Mouse (Mus musculus): ENCODE measurements at regions not wholly inside any gene's neighbourhood (a gene's known extent, or its start where the extent isn't known, plus 50 kb on each side); places are given as distances from the start of the nearest gene placed in this dataset.

- no peak for DNase-seq (ENCODE audit: low read depth, low spot score)
- no peaks in the 10 kb centered on the region for H3K27me3 ChIP-seq (ENCODE audit: control insufficient read depth in 1 of 2, insufficient read depth in 2 of 2, low read length in 2 of 2)
- TF ChIP-seq TBP (IDR thresholded peaks at IDR 0.05; ENCODE audit: low read depth, low read length) (no peak), UBTF (IDR thresholded peaks at IDR 0.05; ENCODE audit: borderline replicate concordance, insufficient read depth, low read depth, low read length) (no peak), USF1 (IDR thresholded peaks at IDR 0.05; ENCODE audit: low read depth, low read length) (no peak), RAD21 (IDR thresholded peaks at IDR 0.05; ENCODE audit: low read depth, low read length) (no peak), MAZ (IDR thresholded peaks at IDR 0.05; ENCODE audit: low read depth, low read length) (no peak), HCFC1 (IDR thresholded peaks at IDR 0.05; ENCODE audit: low read depth, low read length) (no peak), MAFK (IDR thresholded peaks at IDR 0.05; ENCODE audit: borderline replicate concordance, low read depth, low read length) (no peak), USF2 (IDR thresholded peaks at IDR 0.05; ENCODE audit: borderline replicate concordance in 1 of 2, insufficient read depth in 1 of 2, low read depth in 1 of 2, low read length in 2 of 2) (no peak), ZMIZ1 (IDR thresholded peaks at IDR 0.05; ENCODE audit: low read depth, low read length) (no peak), POLR2AphosphoS5 (IDR thresholded peaks at IDR 0.05; ENCODE audit: borderline replicate concordance, low read depth, low read length) (no peak), SMC3 (IDR thresholded peaks at IDR 0.05; ENCODE audit: low read depth, low read length) (no peak), E2F4 (IDR thresholded peaks at IDR 0.05; ENCODE audit: borderline replicate concordance, low read depth, low read length) (no peak), ELF1 (IDR thresholded peaks at IDR 0.05; ENCODE audit: low read depth, low read length) (no peak), GATA1 (IDR thresholded peaks at IDR 0.05; ENCODE audit: low read depth, low read length) (no peak)
- no peaks in the 10 kb centered on the region for H3K9me3 ChIP-seq (replicated peaks; ENCODE audit: insufficient read depth, low read length)
- no peaks in the 10 kb centered on the region for H3K79me2 ChIP-seq (ENCODE audit: control insufficient read depth, insufficient read depth, low read length, poor library complexity)
- H3K4me1 ChIP-seq (ENCODE audit: control insufficient read depth in 1 of 2, insufficient read depth in 2 of 2, low read length in 2 of 2): no peaks in the 10 kb centered on the region
- no peak overlapping the region for H3K9ac ChIP-seq (ENCODE audit: control insufficient read depth, low read depth, low read length, poor library complexity, severe bottlenecking)
- no peak overlapping the region for H3K27ac ChIP-seq (ENCODE audit: control insufficient read depth, low read depth, low read length)
- no peaks in the 10 kb centered on the region for H3K36me3 ChIP-seq (ENCODE audit: control insufficient read depth in 1 of 2, insufficient read depth in 2 of 2, low read length in 2 of 2)
- no peak overlapping the region for H3K4me3 ChIP-seq (ENCODE audit: control insufficient read depth in 1 of 2, insufficient read depth in 1 of 2, low read depth in 2 of 2, low read length in 2 of 2)
Measured at GRCm38 (mm10) chr7:39706606-39707005, 189.0 kb downstream of the Zfp619 start.

DNA sequence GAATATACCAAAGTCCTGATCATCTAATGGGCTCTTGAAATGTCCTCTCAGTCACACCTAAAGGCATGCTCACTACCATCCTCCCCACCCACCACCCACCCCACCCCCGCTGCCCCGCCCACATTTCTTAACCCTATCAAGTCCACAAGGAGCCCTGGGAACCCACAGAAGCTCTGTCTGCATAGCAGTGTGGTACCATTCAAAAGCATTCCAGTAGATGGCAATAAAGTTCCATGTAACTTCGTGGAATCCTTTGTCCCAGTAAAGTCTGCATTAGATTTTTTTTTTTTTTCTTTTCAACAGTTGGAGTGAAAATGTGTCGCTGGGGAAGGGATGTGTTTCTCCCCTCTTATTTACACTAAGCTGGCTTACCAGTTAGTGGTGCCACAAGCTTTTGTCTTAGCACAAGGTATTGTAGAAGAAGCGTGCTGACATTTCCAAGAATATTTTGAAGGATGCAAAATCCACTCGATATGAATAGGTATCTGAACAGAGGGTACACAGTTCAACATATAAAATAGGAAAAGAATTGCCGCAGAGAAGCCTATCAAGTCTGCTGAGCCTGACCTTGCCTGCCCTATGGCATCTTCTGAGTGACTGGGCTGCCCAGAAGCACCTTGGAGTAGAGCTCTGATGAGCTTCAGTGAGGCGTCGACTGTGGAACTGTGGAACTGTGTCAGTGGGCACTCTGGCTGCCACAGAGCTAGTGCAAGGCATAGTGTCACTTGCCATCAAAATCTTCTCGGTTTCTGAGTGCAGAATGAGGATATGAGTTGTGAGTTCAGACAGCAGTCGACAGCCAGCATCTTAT is 199.0 kb downstream of the Zfp619 start:
- DNase-seq (ENCODE audit: low read depth, low spot score): no peak
- Histone ChIP-seq H3K4me3 (ENCODE audit: control insufficient read depth in 1 of 2, insufficient read depth in 1 of 2, low read depth in 2 of 2, low read length in 2 of 2) (no peak overlapping the region), H3K79me2 (ENCODE audit: control insufficient read depth, insufficient read depth, low read length, poor library complexity) (no peaks in the 10 kb centered on the region), H3K27me3 (ENCODE audit: control insufficient read depth in 1 of 2, insufficient read depth in 2 of 2, low read length in 2 of 2) (no peaks in the 10 kb centered on the region), H3K4me1 (ENCODE audit: control insufficient read depth in 1 of 2, insufficient read depth in 2 of 2, low read length in 2 of 2) (no peaks in the 10 kb centered on the region), H3K36me3 (ENCODE audit: control insufficient read depth in 1 of 2, insufficient read depth in 2 of 2, low read length in 2 of 2) (no peaks in the 10 kb centered on the region), H3K9ac (ENCODE audit: control insufficient read depth, low read depth, low read length, poor library complexity, severe bottlenecking) (no peak overlapping the region), H3K9me3 (replicated peaks; ENCODE audit: insufficient read depth, low read length) (no peaks in the 10 kb centered on the region), H3K27ac (ENCODE audit: control insufficient read depth, low read depth, low read length) (no peak overlapping the region)
- no peak for TF ChIP-seq TAL1 (IDR thresholded peaks at IDR 0.05; ENCODE audit: low read length)
- TF ChIP-seq BHLHE40 (IDR thresholded peaks at IDR 0.05; ENCODE audit: borderline replicate concordance, low read depth, low read length): no peak
- TF ChIP-seq CTCF (IDR thresholded peaks at IDR 0.05 in 2 of 3, conservative IDR thresholded peaks at IDR 0.05 in 1 of 3; ENCODE audit: control insufficient read depth in 1 of 3, insufficient read depth in 1 of 3, low read depth in 2 of 3, low read length in 3 of 3, poor library complexity in 1 of 3, severe bottlenecking in 1 of 3): no peak
- no peak for TF ChIP-seq MAZ (IDR thresholded peaks at IDR 0.05; ENCODE audit: low read depth, low read length)
- TF ChIP-seq MAFK (IDR thresholded peaks at IDR 0.05; ENCODE audit: borderline replicate concordance, low read depth, low read length): no peak
- TF ChIP-seq POLR2AphosphoS2 (IDR thresholded peaks at IDR 0.05; ENCODE audit: low read length): no peak
- no peak for TF ChIP-seq EP300 (IDR thresholded peaks at IDR 0.05; ENCODE audit: low read depth in 1 of 2, low read length in 2 of 2)
- TF ChIP-seq POLR2A (IDR thresholded peaks at IDR 0.05; ENCODE audit: control insufficient read depth in 1 of 2, insufficient read depth in 1 of 2, low read depth in 1 of 2, low read length in 2 of 2, poor library complexity in 1 of 2): no peak
- TF ChIP-seq CHD1 (IDR thresholded peaks at IDR 0.05; ENCODE audit: low read depth, low read length): no peak
- no peak for TF ChIP-seq GATA1 (IDR thresholded peaks at IDR 0.05; ENCODE audit: low read depth, low read length)
- no peak for TF ChIP-seq ZNF384 (IDR thresholded peaks at IDR 0.05; ENCODE audit: low read depth, low read length)
- no peak for TF ChIP-seq NRF1 (IDR thresholded peaks at IDR 0.05; ENCODE audit: insufficient read depth, low read depth, low read length, poor library complexity, severe bottlenecking)
- TF ChIP-seq MYC (IDR thresholded peaks at IDR 0.05; ENCODE audit: low read depth, low read length): no peak
- TF ChIP-seq MEF2A (IDR thresholded peaks at IDR 0.05; ENCODE audit: extremely low read depth, insufficient replicate concordance, low read depth, low read length, poor library complexity, severe bottlenecking): no peak
- TF ChIP-seq GABPA (IDR thresholded peaks at IDR 0.05; ENCODE audit: low read depth, low read length): no peak
- no peak for TF ChIP-seq USF2 (IDR thresholded peaks at IDR 0.05; ENCODE audit: borderline replicate concordance in 1 of 2, insufficient read depth in 1 of 2, low read depth in 1 of 2, low read length in 2 of 2)

All from MEL (cell line).